7 mouse cellular contexts compared by ENCODE assay signal in the genomic region with DNA sequence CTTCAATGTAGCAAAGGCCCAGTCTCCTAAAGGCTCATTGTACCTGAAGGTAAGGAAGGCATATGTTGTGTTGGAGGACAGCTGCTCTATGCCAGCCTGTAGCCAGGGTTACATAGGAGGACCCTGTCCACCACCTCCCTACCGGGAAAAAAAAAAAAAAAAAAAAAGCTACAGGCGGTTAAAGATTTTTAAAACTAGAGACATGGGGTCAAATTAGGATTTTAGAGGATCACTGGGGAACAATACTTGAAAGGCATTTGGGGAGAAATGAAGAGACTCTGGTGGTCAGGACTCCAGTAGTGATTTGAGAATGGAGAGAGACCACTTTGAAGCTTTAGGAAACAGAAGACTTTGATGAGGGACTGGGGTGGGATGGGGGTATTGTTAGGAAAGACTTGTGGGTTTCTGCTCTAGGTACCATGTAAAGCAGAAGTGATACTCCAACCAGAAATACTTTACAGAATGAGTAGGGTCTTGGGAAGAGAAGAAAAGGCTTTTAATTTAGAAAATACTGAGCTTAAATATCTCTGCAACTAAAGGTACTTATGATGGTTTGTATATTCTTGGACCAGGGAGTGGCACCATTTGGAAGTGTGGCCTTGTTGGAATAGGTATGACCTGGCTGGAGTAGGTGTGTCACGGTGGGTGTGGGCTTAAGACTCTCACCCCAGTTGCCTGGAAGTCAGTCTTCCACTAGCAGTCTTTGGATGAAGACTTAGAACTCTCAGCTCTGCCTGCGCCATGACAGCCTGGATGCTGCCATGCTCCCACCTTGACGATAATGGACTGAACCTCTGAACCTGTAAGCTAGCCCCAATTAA. TPM values are rescaled to one million over a fixed set of nuclear protein-coding genes. Genes with fewer than 3 reads are reported as not detected.
DNase-seq lines count a peak whose midpoint lies in the region; ATAC-seq and TF ChIP-seq lines count a peak whose summit lies in the region.
"Not testable (repeated sequence)": the region's sequence is repeated elsewhere in the genome, so short reads cannot be mapped to it uniquely, and the experiment has no call there.

No protein-coding gene starts in this region.

- peak overlapping the region; percentile 94; the same call in 1 of the 2 replicates for H3K4me3 ChIP-seq in G1E (ENCODE audit: low read depth, low read length)
- H3K4me3 ChIP-seq in forebrain, embryonic 11.5 days (ENCODE audit: low read depth, low read length); midbrain, embryonic 16.5 days (ENCODE audit: low read depth, low read length): not testable (repeated sequence)
- peak overlapping the region; percentile 95; the same call in 1 of the 2 replicates for H3K4me3 ChIP-seq in heart, embryonic 13.5 days
- peak overlapping the region; percentile 87 for H3K4me3 ChIP-seq in intestine, embryonic 14.5 days (ENCODE audit: low read depth, low read length)
- peak overlapping the region; percentile 80; the same call in 1 of the 2 replicates for H3K4me3 ChIP-seq in limb, embryonic 13.5 days
- H3K4me3 ChIP-seq in lung, embryonic 15.5 days: peak overlapping the region; percentile 94

- TF ChIP-seq CTCF in G1E (IDR thresholded peaks at IDR 0.05; ENCODE audit: low read depth, low read length): not testable (repeated sequence)

- not testable (repeated sequence) for ATAC-seq in G1E (ENCODE audit: extremely low read depth, insufficient number of reproducible peaks, low FRiP score, poor library complexity, severe bottlenecking); heart, embryonic 13.5 days (ENCODE audit: extremely low read depth, insufficient number of reproducible peaks, low FRiP score, low TSS enrichment); intestine, embryonic 14.5 days (replicated peaks; ENCODE audit: low FRiP score, low TSS enrichment, low read depth); limb, embryonic 13.5 days (ENCODE audit: low FRiP score, low read depth); lung, embryonic 15.5 days (ENCODE audit: borderline replicate concordance, extremely low read depth, low FRiP score, low TSS enrichment)
- peak; percentile 0; the same call in 1 of the 2 replicates for ATAC-seq in forebrain, embryonic 11.5 days (replicated peaks; ENCODE audit: low FRiP score)
- peak; percentile 12; the same call in 1 of the 2 replicates for ATAC-seq in midbrain, embryonic 16.5 days

- not testable (repeated sequence) for H3K9me3 ChIP-seq in G1E (replicated peaks); forebrain, embryonic 11.5 days (ENCODE audit: control insufficient read depth, low read length); heart, embryonic 13.5 days; intestine, embryonic 14.5 days (ENCODE audit: control insufficient read depth, low read length); limb, embryonic 13.5 days; lung, embryonic 15.5 days; midbrain, embryonic 16.5 days (replicated peaks; ENCODE audit: control insufficient read depth, low read length, poor library complexity, severe bottlenecking)

- not testable (repeated sequence) for DNase-seq in G1E (ENCODE audit: low spot score); forebrain, embryonic 11.5 days (ENCODE audit: low spot score); intestine, embryonic 14.5 days (ENCODE audit: low spot score)

- not testable (repeated sequence) for H3K27ac ChIP-seq in forebrain, embryonic 11.5 days (ENCODE audit: low read depth, low read length); heart, embryonic 13.5 days (replicated peaks); intestine, embryonic 14.5 days (ENCODE audit: low read depth); midbrain, embryonic 16.5 days (ENCODE audit: low read length)
- 0 out of 2 replicates have a peak overlapping the region, but pooled peaks have one; percentile 3 for H3K27ac ChIP-seq in limb, embryonic 13.5 days
- H3K27ac ChIP-seq in lung, embryonic 15.5 days: 0 out of 2 replicates have a peak overlapping the region, but pooled peaks have one; percentile 41

- H3K4me1 ChIP-seq in G1E (ENCODE audit: insufficient read depth, low read depth, low read length): peaks cover 45% of the 10 kb centered on the region
- H3K4me1 ChIP-seq in forebrain, embryonic 11.5 days (replicated peaks; ENCODE audit: control insufficient read depth, insufficient read depth, low read length); intestine, embryonic 14.5 days (replicated peaks; ENCODE audit: control insufficient read depth, insufficient read depth, low read length): not testable (repeated sequence)
- H3K4me1 ChIP-seq in heart, embryonic 13.5 days: peaks cover 14% of the 10 kb centered on the region
- H3K4me1 ChIP-seq in limb, embryonic 13.5 days: peaks cover 12% of the 10 kb centered on the region
- H3K4me1 ChIP-seq in lung, embryonic 15.5 days: peaks cover 17% of the 10 kb centered on the region
- peaks cover 13% of the 10 kb centered on the region for H3K4me1 ChIP-seq in midbrain, embryonic 16.5 days (ENCODE audit: control insufficient read depth, insufficient read depth, low read length)

- not testable (repeated sequence) for H3K9ac ChIP-seq in forebrain, embryonic 11.5 days (ENCODE audit: low read length); limb, embryonic 13.5 days; midbrain, embryonic 16.5 days (ENCODE audit: low read depth, low read length)
- peak overlapping the region; percentile 67 for H3K9ac ChIP-seq in heart, embryonic 13.5 days
- peak overlapping the region; percentile 34 for H3K9ac ChIP-seq in intestine, embryonic 14.5 days (ENCODE audit: low read length)
- H3K9ac ChIP-seq in lung, embryonic 15.5 days: 0 out of 2 replicates have a peak overlapping the region, but pooled peaks have one; percentile 22

- H3K4me2 ChIP-seq in forebrain, embryonic 11.5 days (ENCODE audit: low read depth, low read length, severe bottlenecking): peak overlapping the region; percentile 8; the same call in 1 of the 2 replicates
- H3K4me2 ChIP-seq in heart, embryonic 13.5 days: peak overlapping the region; percentile 84
- peak overlapping the region; percentile 57 for H3K4me2 ChIP-seq in intestine, embryonic 14.5 days (ENCODE audit: low read length)
- peak overlapping the region; percentile 52 for H3K4me2 ChIP-seq in limb, embryonic 13.5 days (replicated peaks)
- peak overlapping the region; percentile 52 for H3K4me2 ChIP-seq in lung, embryonic 15.5 days
- H3K4me2 ChIP-seq in midbrain, embryonic 16.5 days (ENCODE audit: low read length): not testable (repeated sequence)

- 95% methylated on average over 5 of the region's 5 CpGs for WGBS in forebrain, embryonic 11.5 days
- 86% methylated on average over 5 of the region's 5 CpGs for WGBS in heart, embryonic 13.5 days
- 83% methylated on average over 5 of the region's 5 CpGs for WGBS in intestine, embryonic 14.5 days
- 80% methylated on average over 5 of the region's 5 CpGs for WGBS in limb, embryonic 13.5 days
- WGBS in lung, embryonic 15.5 days: 91% methylated on average over 5 of the region's 5 CpGs
- WGBS in midbrain, embryonic 16.5 days: 95% methylated on average over 5 of the region's 5 CpGs

- H3K27me3 ChIP-seq in G1E (ENCODE audit: insufficient read depth, low read length); forebrain, embryonic 11.5 days (ENCODE audit: control insufficient read depth, insufficient read depth, low read length); heart, embryonic 13.5 days (replicated peaks); intestine, embryonic 14.5 days (replicated peaks; ENCODE audit: control insufficient read depth, insufficient read depth, low read length); limb, embryonic 13.5 days; lung, embryonic 15.5 days; midbrain, embryonic 16.5 days (ENCODE audit: control insufficient read depth, insufficient read depth, low read depth, low read length): not testable (repeated sequence)

- H3K36me3 ChIP-seq in G1E (replicated peaks): peaks cover 28% of the 10 kb centered on the region
- H3K36me3 ChIP-seq in forebrain, embryonic 11.5 days (ENCODE audit: control insufficient read depth, insufficient read depth, low read length); heart, embryonic 13.5 days; intestine, embryonic 14.5 days (ENCODE audit: control insufficient read depth, insufficient read depth, low read length); limb, embryonic 13.5 days; lung, embryonic 15.5 days; midbrain, embryonic 16.5 days (ENCODE audit: control insufficient read depth, insufficient read depth, low read length): not testable (repeated sequence)

RNA-seq across cellular contexts. Expression of a gene that starts 1.1 kb away (rescaled TPM):
- 72.5 and 75.6 TPM in 2 replicates for total RNA-seq in G1E (2014; fragmentation: Nextera tagmentation)
- total RNA-seq in G1E (2017): 81.8 and 98.8 TPM in 2 replicates
- polyA plus RNA-seq in G1E (2012): 3.7 and 5.6 TPM in 2 replicates
- 15.6 and 18.5 TPM in 2 replicates for polyA plus RNA-seq in forebrain, embryonic 11.5 days (2014; fragmentation: Nextera tagmentation; extraction: Ambion mirVana)
- 7.3 and 7.9 TPM in 2 replicates for polyA plus RNA-seq in heart, embryonic 13.5 days (2015; fragmentation: Nextera tagmentation; extraction: Ambion mirVana)
- polyA plus RNA-seq in intestine, embryonic 14.5 days (2014; fragmentation: Nextera tagmentation; extraction: Ambion mirVana): 14.3 and 15.5 TPM in 2 replicates
- 9.8 and 10.1 TPM in 2 replicates for polyA plus RNA-seq in limb, embryonic 13.5 days (2015; fragmentation: Nextera tagmentation; extraction: Ambion mirVana)
- 12.7 and 13.5 TPM in 2 replicates for polyA plus RNA-seq in lung, embryonic 15.5 days (2015; fragmentation: Nextera tagmentation; extraction: Ambion mirVana)
- polyA plus RNA-seq in midbrain, embryonic 16.5 days (2015; fragmentation: Nextera tagmentation; extraction: Ambion mirVana): 13.5 and 13.6 TPM in 2 replicates

RNA-seq across cellular contexts. Expression of a gene that starts 16.6 kb away (rescaled TPM):
- total RNA-seq in G1E (2014; fragmentation: Nextera tagmentation): 91.5 and 91.8 TPM in 2 replicates
- total RNA-seq in G1E (2017): 134 and 141 TPM in 2 replicates
- 25.0 and 27.6 TPM in 2 replicates for polyA plus RNA-seq in G1E (2012)
- 45.0 and 46.1 TPM in 2 replicates for polyA plus RNA-seq in forebrain, embryonic 11.5 days (2014; fragmentation: Nextera tagmentation; extraction: Ambion mirVana)
- 19.4 and 22.0 TPM in 2 replicates for polyA plus RNA-seq in heart, embryonic 13.5 days (2015; fragmentation: Nextera tagmentation; extraction: Ambion mirVana)
- polyA plus RNA-seq in intestine, embryonic 14.5 days (2014; fragmentation: Nextera tagmentation; extraction: Ambion mirVana): 31.3 and 32.5 TPM in 2 replicates
- 30.6 and 31.4 TPM in 2 replicates for polyA plus RNA-seq in limb, embryonic 13.5 days (2015; fragmentation: Nextera tagmentation; extraction: Ambion mirVana)
- polyA plus RNA-seq in lung, embryonic 15.5 days (2015; fragmentation: Nextera tagmentation; extraction: Ambion mirVana): 27.7 and 28.0 TPM in 2 replicates
- polyA plus RNA-seq in midbrain, embryonic 16.5 days (2015; fragmentation: Nextera tagmentation; extraction: Ambion mirVana): 29.8 and 32.3 TPM in 2 replicates

RNA-seq across cellular contexts. Expression of a gene that starts 46.1 kb away (rescaled TPM):
- total RNA-seq in G1E (2014; fragmentation: Nextera tagmentation) (68.8 and 77.1 TPM in 2 replicates), G1E (2017) (30.5 and 45.7 TPM in 2 replicates)
- 2.9 and 3.6 TPM in 2 replicates for polyA plus RNA-seq in G1E (2012)
- 16.7 and 16.9 TPM in 2 replicates for polyA plus RNA-seq in forebrain, embryonic 11.5 days (2014; fragmentation: Nextera tagmentation; extraction: Ambion mirVana)
- 19.1 and 19.5 TPM in 2 replicates for polyA plus RNA-seq in heart, embryonic 13.5 days (2015; fragmentation: Nextera tagmentation; extraction: Ambion mirVana)
- 25.9 and 26.8 TPM in 2 replicates for polyA plus RNA-seq in intestine, embryonic 14.5 days (2014; fragmentation: Nextera tagmentation; extraction: Ambion mirVana)
- polyA plus RNA-seq in limb, embryonic 13.5 days (2015; fragmentation: Nextera tagmentation; extraction: Ambion mirVana): 29.7 and 33.4 TPM in 2 replicates
- 29.8 and 32.4 TPM in 2 replicates for polyA plus RNA-seq in lung, embryonic 15.5 days (2015; fragmentation: Nextera tagmentation; extraction: Ambion mirVana)
- 16.4 and 22.1 TPM in 2 replicates for polyA plus RNA-seq in midbrain, embryonic 16.5 days (2015; fragmentation: Nextera tagmentation; extraction: Ambion mirVana)
